Mouse (Mus musculus) stomach, postnatal 0 days (tissue): ENCODE results near the gene Poc5.

Experiments
- CTCF ChIP-seq: IDR thresholded peaks from 2 replicates; pipeline ENCODE4 v1.5.1; 2016; ENCODE audit warnings: antibody characterized with exemption, low read depth, mild to moderate bottlenecking, moderate library complexity
- EP300 ChIP-seq: optimal IDR thresholded peaks from 2 replicates; pipeline ENCODE3; 2016; ENCODE audit warnings: antibody characterized with exemption

- no peak for TF ChIP-seq EP300
- TF ChIP-seq CTCF, result no peak
These were observed 40.4 kb downstream of the Poc5 start for GRCm38 (mm10) chr13:96428531-96428930.
